Mouse (Mus musculus): ENCODE results near the gene Mypop.
A peak's percentile ranks its signal among the peaks of the same experiment; 100 is the strongest.

Gene Mypop

GRCm38 (mm10) chr7:18990601-18991295, at the start of gene Mypop:
TSS of gene Mypop (plus strand) at chr7:18991245.
- TF ChIP-seq POU5F1 (IDR thresholded peaks at IDR 0.05; ENCODE audit: borderline replicate concordance, low read length) (no peak), NANOG (IDR thresholded peaks at IDR 0.05; ENCODE audit: borderline replicate concordance, low read length) (no peak), CTCF (conservative IDR thresholded peaks at IDR 0.05; ENCODE audit: low read length) (no peak)

GRCm38 (mm10) chr7:18942376-18942775, 48.7 kb upstream of the Mypop start:
- Histone ChIP-seq H3K4me3 (replicated peaks; ENCODE audit: low read length) (no peak overlapping the region), H3K27me3 (ENCODE audit: insufficient read depth, low read length) (peaks cover 27% of the 10 kb centered on the region), H3K36me3 (ENCODE audit: insufficient read depth, low read length) (no peaks in the 10 kb centered on the region; the same call in 1 of the 2 replicates), H3K9me3 (ENCODE audit: low read length) (peaks cover 17% of the 10 kb centered on the region; the same call in 1 of the 2 replicates), H3K4me1 (replicated peaks; ENCODE audit: low read depth, low read length) (peaks cover 38% of the 10 kb centered on the region)
- no peak for TF ChIP-seq POU5F1 (IDR thresholded peaks at IDR 0.05; ENCODE audit: borderline replicate concordance, low read length)
- TF ChIP-seq CTCF (conservative IDR thresholded peaks at IDR 0.05; ENCODE audit: low read length) = no peak
- TF ChIP-seq NANOG (IDR thresholded peaks at IDR 0.05; ENCODE audit: borderline replicate concordance, low read length) = no peak

More at GRCm38 (mm10) chr7:18990601-18991295, at the start of gene Mypop:
- H3K27me3 ChIP-seq (ENCODE audit: insufficient read depth, low read length) = peaks cover 60% of the 10 kb centered on the region
- H3K36me3 ChIP-seq (ENCODE audit: insufficient read depth, low read length) = peaks cover 12% of the 10 kb centered on the region
- H3K4me3 ChIP-seq (replicated peaks; ENCODE audit: low read length) = peak within 1 kb of the TSS; percentile 80
- H3K9me3 ChIP-seq (ENCODE audit: low read length) = no peaks in the 10 kb centered on the region
- H3K4me1 ChIP-seq (replicated peaks; ENCODE audit: low read depth, low read length) = peaks cover 22% of the 10 kb centered on the region

- no peak for TF ChIP-seq NANOG (IDR thresholded peaks at IDR 0.05; ENCODE audit: borderline replicate concordance, low read length)
- TF ChIP-seq CTCF (conservative IDR thresholded peaks at IDR 0.05; ENCODE audit: low read length) = no peak
- TF ChIP-seq POU5F1 (IDR thresholded peaks at IDR 0.05; ENCODE audit: borderline replicate concordance, low read length) = no peak
- Histone ChIP-seq H3K9me3 (ENCODE audit: low read length) (peaks cover 13% of the 10 kb centered on the region; the same call in 1 of the 2 replicates), H3K36me3 (ENCODE audit: insufficient read depth, low read length) (no peaks in the 10 kb centered on the region; the same call in 1 of the 2 replicates), H3K4me1 (replicated peaks; ENCODE audit: low read depth, low read length) (peaks cover 43% of the 10 kb centered on the region), H3K4me3 (replicated peaks; ENCODE audit: low read length) (no peak overlapping the region), H3K27me3 (ENCODE audit: insufficient read depth, low read length) (peaks cover 27% of the 10 kb centered on the region)
Observed at GRCm38 (mm10) chr7:18942815-18943214, 48.2 kb upstream of the Mypop start.

- H3K36me3 ChIP-seq (ENCODE audit: insufficient read depth, low read length) = no peaks in the 10 kb centered on the region; the same call in 1 of the 2 replicates
- peaks cover 51% of the 10 kb centered on the region for H3K4me1 ChIP-seq (replicated peaks; ENCODE audit: low read depth, low read length)
- peaks cover 7% of the 10 kb centered on the region; the same call in 1 of the 2 replicates for H3K9me3 ChIP-seq (ENCODE audit: low read length)
- TF ChIP-seq POU5F1 (IDR thresholded peaks at IDR 0.05; ENCODE audit: borderline replicate concordance, low read length) = no peak
- no peak for TF ChIP-seq CTCF (conservative IDR thresholded peaks at IDR 0.05; ENCODE audit: low read length)
- TF ChIP-seq NANOG (IDR thresholded peaks at IDR 0.05; ENCODE audit: borderline replicate concordance, low read length) = no peak
- no peak overlapping the region; the same call in 1 of the 2 replicates for H3K4me3 ChIP-seq (replicated peaks; ENCODE audit: low read length)
- peaks cover 22% of the 10 kb centered on the region for H3K27me3 ChIP-seq (ENCODE audit: insufficient read depth, low read length)
Observed at GRCm38 (mm10) chr7:18948151-18948550, 42.9 kb upstream of the Mypop start.

- peaks cover 21% of the 10 kb centered on the region for H3K27me3 ChIP-seq (ENCODE audit: insufficient read depth, low read length)
- peaks cover 7% of the 10 kb centered on the region; the same call in 1 of the 2 replicates for H3K9me3 ChIP-seq (ENCODE audit: low read length)
- H3K4me1 ChIP-seq (replicated peaks; ENCODE audit: low read depth, low read length) = peaks cover 50% of the 10 kb centered on the region
- no peaks in the 10 kb centered on the region; the same call in 1 of the 2 replicates for H3K36me3 ChIP-seq (ENCODE audit: insufficient read depth, low read length)
- TF ChIP-seq POU5F1 (IDR thresholded peaks at IDR 0.05; ENCODE audit: borderline replicate concordance, low read length) (no peak), CTCF (conservative IDR thresholded peaks at IDR 0.05; ENCODE audit: low read length) (no peak), NANOG (IDR thresholded peaks at IDR 0.05; ENCODE audit: borderline replicate concordance, low read length) (no peak)
- 0 out of 2 replicates have a peak overlapping the region, but pooled peaks have one; percentile 68 for H3K4me3 ChIP-seq (replicated peaks; ENCODE audit: low read length)
Observed at GRCm38 (mm10) chr7:18949781-18950522, 41.1 kb upstream of the Mypop start.

GRCm38 (mm10) chr7:18950523-18951315, 40.3 kb upstream of the Mypop start:
- no peak for TF ChIP-seq NANOG (IDR thresholded peaks at IDR 0.05; ENCODE audit: borderline replicate concordance, low read length)
- no peak for TF ChIP-seq CTCF (conservative IDR thresholded peaks at IDR 0.05; ENCODE audit: low read length)
- TF ChIP-seq POU5F1 (IDR thresholded peaks at IDR 0.05; ENCODE audit: borderline replicate concordance, low read length) = no peak
- Histone ChIP-seq H3K36me3 (ENCODE audit: insufficient read depth, low read length) (no peaks in the 10 kb centered on the region), H3K9me3 (ENCODE audit: low read length) (no peaks in the 10 kb centered on the region), H3K4me3 (replicated peaks; ENCODE audit: low read length) (peak overlapping the region; percentile 68), H3K27me3 (ENCODE audit: insufficient read depth, low read length) (peaks cover 28% of the 10 kb centered on the region), H3K4me1 (replicated peaks; ENCODE audit: low read depth, low read length) (peaks cover 50% of the 10 kb centered on the region)

- Histone ChIP-seq H3K27me3 (ENCODE audit: insufficient read depth, low read length) (peaks cover 34% of the 10 kb centered on the region), H3K36me3 (ENCODE audit: insufficient read depth, low read length) (no peaks in the 10 kb centered on the region), H3K4me3 (replicated peaks; ENCODE audit: low read length) (peak overlapping the region; percentile 68), H3K4me1 (replicated peaks; ENCODE audit: low read depth, low read length) (peaks cover 48% of the 10 kb centered on the region), H3K9me3 (ENCODE audit: low read length) (no peaks in the 10 kb centered on the region)
- TF ChIP-seq POU5F1 (IDR thresholded peaks at IDR 0.05; ENCODE audit: borderline replicate concordance, low read length) = no peak
- TF ChIP-seq NANOG (IDR thresholded peaks at IDR 0.05; ENCODE audit: borderline replicate concordance, low read length) = no peak
- TF ChIP-seq CTCF (conservative IDR thresholded peaks at IDR 0.05; ENCODE audit: low read length) = no peak
Observed at GRCm38 (mm10) chr7:18951397-18951796, 39.6 kb upstream of the Mypop start.

Measured in E14TG2a.4 (cell line).